Mouse (Mus musculus) stomach, embryonic 16.5 days (tissue): Measurements from ENCODE around the gene Myo1e. TPM values are rescaled to one million over a fixed set of nuclear protein-coding genes. Genes with fewer than 3 reads are reported as not detected.
A peak's percentile ranks its signal among the peaks of the same experiment; 100 is the strongest.

Source experiments
- ATAC-seq: fragments of 200-750 bp; cut with Nextera tagmentation; 2 replicates; pipeline ENCODE4 v1.8.0; 2017; ENCODE audit warnings: moderate number of reproducible peaks, moderate TSS enrichment; ENCODE audit not compliant: insufficient read depth, low FRiP score
- H3K27ac ChIP-seq: fragments of 300-500 bp; sonication (generic); 2 replicates; pipeline ENCODE4 v1.5.1; 2014; ENCODE audit warnings: low read length
- H3K27me3 ChIP-seq: fragments of 300-500 bp; sonication (generic); 2 replicates; pipeline ENCODE4 v1.6.1; 2014; ENCODE audit warnings: low read length, control low read depth, mixed read lengths; ENCODE audit not compliant: control insufficient read depth, insufficient read depth
- H3K36me3 ChIP-seq: fragments of 300-500 bp; sonication (generic); 2 replicates; pipeline ENCODE4 v1.6.1; 2014; ENCODE audit warnings: low read length; ENCODE audit not compliant: control insufficient read depth, insufficient read depth
- H3K4me1 ChIP-seq: fragments of 300-500 bp; sonication (generic); 2 replicates; pipeline ENCODE4 v1.6.1; 2014; ENCODE audit warnings: low read length, control low read depth, mixed read lengths; ENCODE audit not compliant: control insufficient read depth, insufficient read depth
- H3K4me2 ChIP-seq: fragments of 300-500 bp; sonication (generic); 2 replicates; pipeline ENCODE4 v1.6.1; 2014; ENCODE audit warnings: low read depth, low read length, mixed read lengths
- H3K4me3 ChIP-seq: fragments of 300-500 bp; sonication (generic); replicated peaks from 2 replicates; pipeline ENCODE4 v1.5.1; 2014; ENCODE audit warnings: mild to moderate bottlenecking, low read length
- H3K9ac ChIP-seq: fragments of 300-500 bp; sonication (generic); 2 replicates; pipeline ENCODE4 v1.6.1; 2014; ENCODE audit warnings: low read length
- H3K9me3 ChIP-seq: fragments of 300-500 bp; sonication (generic); replicated peaks from 2 replicates; pipeline ENCODE4 v1.6.1; 2016; ENCODE audit warnings: low read length, control low read depth; ENCODE audit not compliant: control insufficient read depth
- WGBS: fragments of 180-500 bp; shearing (Covaris S2); extraction: QIAGEN DNeasy Blood & Tissue Kit; methylation state at CpG from one replicate; pipeline ENCODE4 v1.1.7; 2014; 5-methylcytosine and 5-hydroxymethylcytosine counted together
- microRNA-seq: library from miRNA; unstranded; fragments of <30 nt; microRNA quantifications from one replicate; pipeline ENCODE4, GENCODE M21; 2016
- polyA plus RNA-seq: library from polyadenylated mRNA; unstranded; fragments of >200 nt; fragmentation: Nextera tagmentation; extraction: Ambion mirVana; gene quantifications from 2 replicates; pipeline ENCODE4 v1.2.1, GENCODE M21; 2015

Myo1e gene
- polyA plus RNA-seq, 1 experiment from 2014 or later, result 34.3 TPM

DNA sequence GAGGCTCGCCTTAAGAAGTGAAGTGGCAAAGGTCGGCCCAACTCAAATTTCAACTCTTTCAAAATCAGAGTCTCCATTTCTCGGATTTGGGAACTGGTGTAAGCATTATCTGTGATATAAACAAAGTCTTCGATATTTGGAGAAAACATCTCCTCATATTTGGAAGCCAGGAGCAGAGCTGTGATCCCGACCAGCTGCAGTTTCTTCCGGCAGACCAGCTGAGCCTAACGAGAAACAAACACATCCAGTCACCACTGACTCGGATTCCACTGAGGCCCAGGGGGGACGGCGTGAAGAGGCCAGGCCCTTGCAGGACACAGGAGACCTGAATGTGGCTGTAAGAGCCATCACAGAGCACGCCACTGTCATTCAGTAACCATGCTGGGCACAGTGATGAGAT, 203.5 kb downstream of the Myo1e start:
- H3K27me3 ChIP-seq, result no peaks in the 10 kb centered on the region
- no peak for ATAC-seq
- H3K27ac ChIP-seq, result 0 out of 2 replicates have a peak overlapping the region, but pooled peaks have one; percentile 22
- H3K9ac ChIP-seq, result no peak overlapping the region
- no peak overlapping the region for H3K4me3 ChIP-seq
- no peak overlapping the region for H3K4me2 ChIP-seq
- no peaks in the 10 kb centered on the region for H3K9me3 ChIP-seq
- H3K36me3 ChIP-seq, result peaks cover 25% of the 10 kb centered on the region
- 56% methylated on average over 11 of the region's 11 CpGs for WGBS
- H3K4me1 ChIP-seq, result 0 out of 2 replicates have a peak, but pooled peaks cover 5% of the 10 kb centered on the region

DNA sequence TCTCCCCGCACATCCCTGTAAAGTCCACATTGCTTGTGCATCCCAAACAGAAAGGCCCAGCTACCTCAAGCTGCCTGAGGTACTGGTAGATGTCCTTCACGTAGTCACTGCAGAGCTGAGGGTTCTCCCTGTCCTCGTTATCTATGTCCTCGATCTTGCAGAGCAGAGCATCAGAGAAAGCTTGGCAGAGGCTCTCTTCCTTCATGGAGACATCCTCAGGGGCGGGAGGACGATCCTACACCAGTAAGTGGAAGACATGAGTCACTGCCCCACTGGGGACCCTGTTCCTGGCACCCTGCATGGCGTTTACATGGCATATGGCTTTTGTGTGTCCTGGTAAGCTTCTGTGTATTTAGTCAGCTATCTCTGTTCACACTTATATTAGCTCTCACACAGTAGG, 205.9 kb downstream of the Myo1e start:
- 90% methylated on average over 7 of the region's 7 CpGs for WGBS
- no peak overlapping the region for H3K27ac ChIP-seq
- H3K36me3 ChIP-seq, result peaks cover 30% of the 10 kb centered on the region
- no peak for ATAC-seq
- H3K9me3 ChIP-seq, result no peaks in the 10 kb centered on the region
- H3K4me3 ChIP-seq, result no peak overlapping the region
- H3K4me2 ChIP-seq, result no peak overlapping the region
- 0 out of 2 replicates have a peak, but pooled peaks cover 5% of the 10 kb centered on the region for H3K4me1 ChIP-seq
- no peaks in the 10 kb centered on the region for H3K27me3 ChIP-seq
- H3K9ac ChIP-seq, result no peak overlapping the region

DNA sequence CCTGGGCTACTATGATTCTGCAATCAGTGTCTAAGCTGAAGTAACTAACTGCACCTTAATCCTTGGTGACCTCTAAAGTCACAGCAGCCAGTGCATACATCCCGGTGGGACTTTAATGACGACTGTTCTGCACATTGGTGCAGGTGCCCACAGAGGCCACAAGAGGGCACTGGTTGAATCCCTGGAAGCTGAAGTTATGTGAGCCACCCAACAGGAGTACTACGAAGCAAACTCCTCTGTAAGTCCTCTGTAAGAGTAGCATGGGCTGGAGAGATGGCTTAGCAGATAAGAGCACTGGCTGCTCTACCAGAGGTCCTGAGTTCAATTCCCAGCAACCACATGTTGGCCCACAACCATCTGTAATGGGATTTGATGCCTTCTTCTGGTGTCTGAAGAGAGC, 209.3 kb downstream of the Myo1e start:
- H3K4me1 ChIP-seq, result 0 out of 2 replicates have a peak, but pooled peaks cover 6% of the 10 kb centered on the region
- no peak overlapping the region for H3K4me2 ChIP-seq
- H3K27me3 ChIP-seq, result no peaks in the 10 kb centered on the region
- no peaks in the 10 kb centered on the region for H3K9me3 ChIP-seq
- no peak overlapping the region for H3K4me3 ChIP-seq
- no peak overlapping the region for H3K27ac ChIP-seq
- no peak overlapping the region for H3K9ac ChIP-seq
- peaks cover 20% of the 10 kb centered on the region; the same call in 1 of the 2 replicates for H3K36me3 ChIP-seq
- no peak for ATAC-seq
- 82% methylated on average over 3 of the region's 3 CpGs for WGBS

DNA sequence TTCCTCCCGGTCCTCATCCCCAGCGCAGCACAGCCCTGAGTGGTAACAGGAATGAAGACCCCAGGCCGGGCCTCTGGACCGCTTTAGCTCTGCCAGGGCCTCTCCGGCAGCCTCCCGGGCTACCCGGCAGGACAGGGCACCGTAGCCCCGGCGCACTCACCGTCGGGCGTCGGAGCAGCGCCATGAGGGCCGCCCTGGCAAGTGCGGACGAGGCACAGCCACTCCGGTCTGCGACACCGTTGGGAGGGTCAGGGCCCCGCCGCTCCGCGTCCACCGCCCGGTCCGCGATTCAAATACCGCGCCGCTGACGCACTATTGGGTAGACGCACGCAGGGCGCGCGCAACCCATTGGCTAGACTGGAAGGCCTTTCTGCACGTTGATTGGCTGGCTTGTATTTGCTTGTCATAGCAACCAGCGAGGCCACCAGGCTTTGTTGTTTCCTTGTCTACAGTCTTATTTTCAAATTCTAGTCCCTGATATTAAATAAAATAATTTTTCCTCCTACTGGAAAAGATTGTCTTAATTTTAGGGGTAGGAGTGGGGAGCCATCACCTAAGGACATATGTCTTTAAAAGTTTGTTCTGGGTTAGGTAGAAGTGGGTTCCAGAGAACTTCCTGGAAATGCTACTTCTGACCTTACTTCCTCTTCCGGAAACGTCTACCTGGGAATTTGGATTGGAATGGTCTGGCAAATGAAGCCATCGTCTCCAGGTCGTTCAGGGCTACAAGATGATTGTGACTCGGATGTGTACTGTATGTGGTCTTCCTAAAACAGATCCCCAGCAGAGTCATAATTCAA, 214.3 kb downstream of the Myo1e start, which contains the start of gene Ccnb2:
Ccnb2 (minus strand) TSS at position 291 of the 800 bp plus-strand sequence.
- Histone ChIP-seq H3K9ac (peak within 1 kb of the TSS; percentile 87), H3K4me1 (peaks cover 11% of the 10 kb centered on the region; the same call in 1 of the 2 replicates), H3K4me2 (peak within 1 kb of the TSS; percentile 89), H3K36me3 (peaks cover 12% of the 10 kb centered on the region; the same call in 1 of the 2 replicates), H3K4me3 (peak within 1 kb of the TSS; percentile 80), H3K27ac (peak within 1 kb of the TSS; percentile 70), H3K27me3 (no peaks in the 10 kb centered on the region), H3K9me3 (no peaks in the 10 kb centered on the region)
- 3% methylated on average over 45 of the region's 45 CpGs for WGBS
- ATAC-seq, result peak; percentile 96

DNA sequence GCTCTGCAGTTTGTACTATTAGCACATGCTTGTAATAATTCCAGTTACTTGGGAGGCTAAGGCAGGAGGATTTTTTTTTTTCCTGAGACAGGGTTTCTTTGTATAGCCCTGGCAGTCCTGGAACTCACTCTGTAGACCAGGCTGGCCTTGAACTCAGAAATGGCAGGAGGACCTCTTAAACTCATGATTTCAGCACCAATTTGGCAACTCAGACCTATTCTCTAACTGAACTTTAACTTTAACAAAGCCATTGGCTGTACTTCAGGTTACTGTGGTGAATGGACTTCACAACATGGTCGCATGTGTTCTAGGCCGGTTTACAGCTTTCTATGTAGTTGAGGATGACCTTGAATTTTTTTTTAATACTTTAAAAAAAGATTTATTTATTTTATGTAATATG, 215.5 kb downstream of the Myo1e start:
- Histone ChIP-seq H3K27ac (no peak overlapping the region), H3K4me1 (peaks cover 11% of the 10 kb centered on the region; the same call in 1 of the 2 replicates), H3K27me3 (no peaks in the 10 kb centered on the region), H3K9ac (no peak overlapping the region), H3K4me3 (no peak overlapping the region), H3K36me3 (peaks cover 20% of the 10 kb centered on the region), H3K9me3 (no peaks in the 10 kb centered on the region), H3K4me2 (no peak overlapping the region)
- no peak for ATAC-seq
- 97% methylated on average over 2 of the region's 2 CpGs for WGBS

DNA sequence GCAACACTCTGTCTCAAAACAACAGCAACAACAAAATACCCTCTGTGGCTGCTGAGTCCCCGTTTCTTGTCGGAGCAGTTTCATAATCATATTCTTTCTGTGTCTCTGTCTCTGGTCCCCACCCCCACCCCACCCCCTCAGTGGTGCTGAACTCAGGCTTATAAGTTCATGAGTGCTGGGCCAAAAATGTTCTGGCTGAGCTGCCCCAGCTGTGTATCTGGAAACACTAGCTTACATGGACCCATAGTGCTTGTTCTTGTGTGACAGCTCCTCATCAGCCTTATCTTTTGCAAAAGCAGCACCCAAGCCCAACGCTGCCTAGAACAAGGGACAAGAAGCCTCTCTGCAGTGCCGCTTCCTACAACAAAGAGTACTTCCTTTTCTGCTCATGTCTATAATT, 232.8 kb downstream of the Myo1e start:
- Histone ChIP-seq H3K4me3 (no peak overlapping the region), H3K27me3 (no peaks in the 10 kb centered on the region), H3K27ac (no peak overlapping the region), H3K4me1 (no peaks in the 10 kb centered on the region), H3K9ac (no peak overlapping the region), H3K36me3 (peaks cover 20% of the 10 kb centered on the region), H3K9me3 (no peaks in the 10 kb centered on the region), H3K4me2 (no peak overlapping the region)
- WGBS, result 87% methylated on average over 4 of the region's 4 CpGs
- ATAC-seq, result no peak

DNA sequence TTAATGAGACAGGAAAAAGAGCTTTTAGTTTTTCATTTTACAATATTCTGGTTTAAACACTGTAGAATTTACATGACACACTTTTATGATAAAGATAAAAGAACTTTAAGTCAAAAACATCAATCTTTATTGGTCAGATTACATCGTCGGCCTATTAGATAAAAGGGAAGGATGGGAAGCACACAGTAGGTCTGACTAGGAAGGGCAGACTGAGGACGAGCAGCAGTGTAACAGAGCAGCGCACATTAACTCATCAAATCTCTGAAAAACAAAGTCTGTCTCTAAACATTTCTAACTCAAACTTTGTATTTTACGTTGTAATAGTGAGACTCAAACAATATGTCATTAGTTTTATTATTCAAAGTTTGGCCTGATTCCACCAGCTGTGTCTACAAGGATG, 241.9 kb downstream of the Myo1e start:
- no peak overlapping the region for H3K4me3 ChIP-seq
- no peaks in the 10 kb centered on the region for H3K9me3 ChIP-seq
- H3K4me2 ChIP-seq, result no peak overlapping the region
- no peaks in the 10 kb centered on the region for H3K27me3 ChIP-seq
- H3K27ac ChIP-seq, result no peak overlapping the region
- H3K4me1 ChIP-seq, result no peaks in the 10 kb centered on the region
- H3K9ac ChIP-seq, result no peak overlapping the region
- ATAC-seq, result no peak
- 86% methylated on average over 5 of the region's 5 CpGs for WGBS
- H3K36me3 ChIP-seq, result peaks cover 17% of the 10 kb centered on the region

Small RNAs within 50 kb of the gene (microRNA-seq; reads per million reads assigned to microRNA genes)
- gene Mir5626, result 3.0 reads per million, percentile 16 among the genes with 10 or more reads in this experiment

Other genes with a start within 250 kb of the Myo1e start
- gene Bnip2, start 217.9 kb upstream of the Myo1e start, polyA plus RNA-seq, result 86.8 and 98.3 TPM in 2 replicates
- 169 and 179 TPM in 2 replicates for gene Gtf2a2, start 194.8 kb upstream of the Myo1e start, polyA plus RNA-seq
- gene Gcnt3, start 169.3 kb upstream of the Myo1e start, polyA plus RNA-seq, result 16.9 and 28.7 TPM in 2 replicates
- 10.3 and 11.1 TPM in 2 replicates for gene Fam81a, start 64.8 kb upstream of the Myo1e start, polyA plus RNA-seq
- 146 TPM in 2 replicates for gene Ccnb2, start 214.2 kb downstream of the Myo1e start, polyA plus RNA-seq